Mouse (Mus musculus) bone marrow, adult 2 months (tissue): ENCODE measurements around the gene Lpin1.

Experiments used
- CTCF ChIP-seq: fragments of 200-500 bp; IDR thresholded peaks from 2 replicates; pipeline ENCODE4 v1.5.1; 2011; ENCODE audit warnings: low read length, control low read depth; ENCODE audit not compliant: control insufficient read depth, insufficient read depth
- POLR2A ChIP-seq: fragments of 200-500 bp; IDR thresholded peaks from 2 replicates; pipeline ENCODE4 v1.6.1; 2011; ENCODE audit warnings: low read depth, mild to moderate bottlenecking, control low read depth, low read length, borderline replicate concordance; ENCODE audit not compliant: control insufficient read depth

GRCm38 (mm10) chr12:16557271-16557670 is 53.5 kb downstream of the Lpin1 start:
- no peak for TF ChIP-seq CTCF
- TF ChIP-seq POLR2A = no peak
